Mouse (Mus musculus): ENCODE measurements around the gene Cabp1.
"Not testable (repeated sequence)": the region's sequence is repeated elsewhere in the genome, so short reads cannot be mapped to it uniquely, and the experiment has no call there.

The Cabp1 gene

DNA sequence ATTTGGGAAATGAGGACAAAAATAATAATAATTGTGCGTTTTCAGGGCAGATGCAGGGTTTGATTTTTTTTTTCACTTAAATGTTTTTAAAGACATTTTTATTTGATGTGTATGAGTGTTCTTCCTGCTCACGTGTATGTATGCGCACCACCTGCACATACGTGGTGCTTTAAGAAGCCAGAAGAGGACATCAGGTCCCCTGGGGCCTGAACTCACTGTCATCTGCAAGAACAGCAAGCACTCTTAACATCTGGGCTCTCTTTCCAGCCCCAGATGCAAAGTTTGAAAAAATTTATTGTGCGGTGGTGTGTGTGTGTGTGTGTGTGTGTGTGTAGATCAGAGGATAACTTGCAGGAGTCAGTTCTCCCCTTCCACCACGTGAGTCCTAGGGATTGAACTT, 16.3 kb downstream of the Cabp1 start:
- no peak for DNase-seq (ENCODE audit: low read depth, low spot score)

DNA sequence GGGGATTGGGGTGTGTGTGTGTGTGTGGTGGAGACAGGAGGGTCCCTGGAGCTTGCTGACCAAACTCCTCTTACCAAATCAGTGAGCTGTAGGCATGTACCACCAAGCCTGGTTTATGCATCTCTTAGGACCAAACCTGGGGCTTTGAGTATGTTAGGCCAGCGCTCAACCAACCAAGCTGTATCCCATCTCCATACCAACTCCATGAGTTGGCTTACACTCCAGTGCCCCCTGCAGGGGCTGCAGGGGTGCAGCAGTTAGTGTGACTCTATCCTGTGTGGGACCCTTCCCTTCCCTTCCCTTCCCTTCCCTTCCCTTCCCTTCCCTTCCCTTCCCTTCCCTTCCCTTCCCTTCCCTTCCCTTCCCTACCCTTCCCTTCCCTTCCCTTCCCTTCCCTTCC, 19.6 kb downstream of the Cabp1 start:
- no peak for DNase-seq (ENCODE audit: low read depth, low spot score)

- no peak for DNase-seq (ENCODE audit: low read depth, low spot score)
These were observed 24.0 kb downstream of the Cabp1 start for GRCm38 (mm10) chr5:115170150-115170549.

GRCm38 (mm10) chr5:115168641-115169415, 25.4 kb downstream of the Cabp1 start:
- DNase-seq (ENCODE audit: low read depth, low spot score): no peak

DNA sequence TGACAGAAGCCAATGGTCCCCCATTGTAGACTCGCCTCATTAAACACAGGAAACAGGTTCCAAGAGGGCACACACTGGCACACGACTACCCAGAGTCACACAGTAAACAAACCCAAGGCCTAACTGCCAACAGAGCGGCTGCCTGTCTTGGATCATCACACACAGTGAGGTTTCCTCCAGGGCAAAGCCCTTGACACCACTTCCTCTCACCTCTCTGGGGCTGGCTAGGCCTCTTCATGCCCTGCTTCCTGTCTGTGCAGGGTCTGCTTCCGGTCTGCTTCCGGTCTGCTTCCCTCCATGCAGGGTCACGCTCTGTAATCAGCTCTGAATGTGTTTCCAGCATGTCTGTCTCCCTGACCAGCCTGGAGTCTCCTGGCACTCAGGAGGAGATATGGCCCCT, 26.8 kb downstream of the Cabp1 start:
- no peak for DNase-seq (ENCODE audit: low read depth, low spot score)

- no peak for DNase-seq (ENCODE audit: low read depth, low spot score)
These were observed 27.4 kb downstream of the Cabp1 start for GRCm38 (mm10) chr5:115166815-115167194.

DNA sequence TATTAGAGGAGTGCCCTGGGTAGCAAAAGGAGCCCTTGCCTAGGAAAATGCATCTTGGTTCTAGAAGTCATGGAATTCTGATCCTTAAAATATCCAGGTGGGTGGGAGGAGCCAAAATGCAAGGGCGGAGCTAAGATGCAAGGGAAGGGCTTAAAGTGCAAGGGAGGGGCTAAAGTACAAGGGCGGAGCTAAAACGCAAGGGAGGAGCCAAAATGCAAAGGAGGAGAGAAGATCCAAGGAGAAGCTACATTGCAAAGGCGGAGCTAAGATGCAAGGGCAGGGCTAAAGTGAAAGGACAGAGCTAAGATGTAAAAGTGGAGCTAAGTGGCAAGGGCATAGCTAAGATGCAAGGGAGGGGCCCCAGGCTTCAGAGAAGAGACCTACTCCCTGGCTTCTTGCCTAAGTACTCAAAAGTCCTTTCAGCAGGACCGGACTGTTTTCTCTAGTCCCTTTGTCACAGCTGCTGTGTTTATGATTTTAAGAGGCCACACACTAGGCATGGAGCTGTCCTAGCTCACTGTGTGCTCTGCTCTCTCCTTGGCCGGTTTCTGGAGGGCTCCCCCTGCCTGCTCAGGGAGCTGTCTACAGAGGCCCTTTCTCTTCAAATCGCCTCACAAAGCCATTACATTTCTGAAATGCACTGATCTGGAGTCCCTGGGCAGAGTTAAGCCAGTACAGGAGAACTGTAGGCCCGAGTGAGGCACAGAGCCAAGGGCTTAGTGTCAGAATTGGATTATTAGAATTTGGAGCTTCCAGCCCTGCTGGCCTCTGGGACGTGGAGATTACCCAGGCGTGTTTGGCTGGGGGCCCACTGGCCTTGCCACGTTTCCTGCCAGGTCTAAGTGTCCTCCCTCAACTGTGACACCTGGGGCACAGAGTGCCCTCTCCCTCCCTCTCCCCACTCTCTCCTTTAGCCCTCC, 28.0 kb downstream of the Cabp1 start:
- no peak for DNase-seq (ENCODE audit: low read depth, low spot score)

DNA sequence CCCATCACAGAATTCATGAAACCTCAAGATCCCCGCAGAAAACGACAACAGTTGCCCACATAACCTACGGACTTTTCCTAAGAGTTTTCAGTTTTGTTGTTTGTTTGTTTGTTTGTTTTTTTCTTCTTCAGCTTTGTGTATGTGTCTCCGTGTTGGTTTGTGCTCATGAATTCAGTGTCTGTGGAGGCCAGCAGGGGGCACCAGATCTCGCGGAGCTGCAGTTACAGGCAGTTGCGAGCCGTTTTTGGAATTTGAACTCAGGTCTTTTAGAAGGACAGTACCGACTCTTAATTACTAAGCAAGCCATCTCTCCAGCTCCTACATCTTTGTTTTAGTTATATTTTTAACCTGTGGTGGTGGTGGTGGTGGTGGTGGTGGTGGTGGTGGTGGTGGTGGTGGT, 28.8 kb downstream of the Cabp1 start:
- no peak for DNase-seq (ENCODE audit: low read depth, low spot score)

- DNase-seq (ENCODE audit: low read depth, low spot score): not testable (repeated sequence)
These were observed 29.7 kb downstream of the Cabp1 start for GRCm38 (mm10) chr5:115164446-115164845.

- no peak for DNase-seq (ENCODE audit: low read depth, low spot score)
These were observed 30.6 kb downstream of the Cabp1 start for GRCm38 (mm10) chr5:115163563-115163962.

DNA sequence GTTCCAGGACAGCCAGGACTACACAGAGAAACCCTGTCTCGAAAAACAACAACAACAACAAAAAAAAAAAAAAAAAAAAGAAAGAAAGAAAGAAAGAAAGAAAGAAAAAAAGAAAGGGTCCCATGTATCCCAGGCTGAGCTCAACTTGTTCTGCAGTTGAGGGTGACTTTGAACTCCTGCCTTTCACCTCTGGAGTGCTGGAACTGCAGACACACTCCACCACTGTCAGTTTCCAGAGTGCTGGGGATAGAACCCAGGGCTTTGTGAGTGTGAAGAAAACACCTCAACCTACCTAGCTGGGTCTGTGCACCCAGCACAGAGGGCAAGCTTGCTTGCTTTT, 32.3 kb downstream of the Cabp1 start:
- DNase-seq (ENCODE audit: low read depth, low spot score): not testable (repeated sequence)

- DNase-seq (ENCODE audit: low read depth, low spot score): no peak
These were observed 32.9 kb downstream of the Cabp1 start for GRCm38 (mm10) chr5:115161064-115161939.

DNA sequence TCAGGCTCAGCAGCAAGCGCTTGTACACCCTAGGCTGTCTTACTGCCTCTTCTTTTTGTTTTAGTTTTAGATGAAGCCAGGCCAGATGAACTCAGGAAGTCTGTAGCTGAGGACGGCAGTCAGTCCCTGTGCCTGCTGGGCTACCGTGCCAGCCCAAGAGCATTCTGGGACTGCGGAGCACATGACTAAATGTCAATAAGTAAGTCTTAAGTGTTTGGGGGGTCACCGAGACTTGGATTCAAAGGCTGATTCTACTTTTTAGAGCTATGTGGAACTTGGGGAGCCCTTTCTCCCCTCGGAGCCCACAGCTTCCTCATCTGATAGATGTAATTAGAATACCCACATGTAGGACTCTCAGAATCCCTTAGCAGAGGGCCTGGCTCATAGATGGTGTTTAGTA, 33.5 kb downstream of the Cabp1 start:
- no peak for DNase-seq (ENCODE audit: low read depth, low spot score)

GRCm38 (mm10) chr5:115159165-115159564, 35.0 kb downstream of the Cabp1 start:
- DNase-seq (ENCODE audit: low read depth, low spot score): no peak

- peak; percentile 98 for DNase-seq (ENCODE audit: low read depth, low spot score)
These were observed 35.9 kb downstream of the Cabp1 start, which contains the start of gene Mlec for GRCm38 (mm10) chr5:115158040-115158983. Gene Mlec (minus strand): TSS chr5:115158179.

DNA sequence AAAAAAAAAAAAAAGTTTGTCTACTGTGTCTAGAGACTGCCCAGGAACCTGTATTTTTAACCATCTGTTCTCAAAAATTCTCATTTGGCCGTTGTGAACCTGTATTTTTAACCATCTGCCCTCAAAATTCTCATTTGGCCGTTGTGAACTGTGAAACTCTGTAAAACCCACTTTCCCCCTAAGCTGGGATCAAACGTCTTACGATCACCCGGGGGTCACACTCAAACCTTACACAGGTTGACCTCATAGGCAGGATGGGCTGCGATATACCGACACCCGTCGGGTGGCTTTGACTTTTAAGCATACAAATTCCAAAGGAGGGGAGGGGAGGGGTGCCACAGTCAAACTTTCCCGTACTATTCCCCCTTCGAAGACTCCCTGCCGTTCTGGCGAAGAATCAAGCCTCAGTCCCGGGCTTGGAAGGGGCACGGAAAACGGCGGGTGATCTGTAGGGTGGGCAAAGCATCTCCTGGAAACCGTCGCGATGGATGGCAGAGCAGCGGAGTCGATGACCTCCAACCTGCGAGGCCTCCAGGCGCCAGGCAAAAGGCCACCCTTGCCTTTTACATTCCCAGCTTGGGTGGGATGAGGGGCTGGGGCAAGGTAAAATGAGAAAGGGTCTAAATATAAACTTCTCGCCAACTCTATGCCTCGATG, 37.1 kb downstream of the Cabp1 start:
- no peak for DNase-seq (ENCODE audit: low read depth, low spot score)

DNA sequence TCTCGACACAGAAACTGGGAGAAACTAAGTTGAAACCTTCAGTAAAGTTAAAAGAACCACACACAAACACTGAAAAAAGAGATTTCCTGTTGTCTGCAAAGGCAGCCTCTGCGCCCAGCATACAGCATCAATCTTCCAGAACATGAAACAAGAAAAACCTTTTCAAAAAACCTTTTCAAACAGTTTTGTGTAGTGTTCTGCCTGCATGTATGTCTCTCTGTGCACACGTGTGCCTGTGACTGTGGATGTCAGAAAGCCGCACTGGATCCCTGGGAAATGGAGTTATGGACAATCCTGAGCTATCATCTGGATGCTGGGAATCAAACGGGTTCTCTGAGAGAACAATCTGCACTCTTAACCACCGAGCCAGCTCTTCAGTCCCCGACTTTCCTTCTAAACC, 37.8 kb downstream of the Cabp1 start:
- DNase-seq (ENCODE audit: low read depth, low spot score): no peak

GRCm38 (mm10) chr5:115155831-115156230, 38.4 kb downstream of the Cabp1 start:
- DNase-seq (ENCODE audit: low read depth, low spot score): no peak

- no peak for DNase-seq (ENCODE audit: low read depth, low spot score)
These were observed 39.0 kb downstream of the Cabp1 start for GRCm38 (mm10) chr5:115155156-115155631.
